Comparison of ENCODE assay signal across 9 mouse cellular contexts in the genomic region with DNA sequence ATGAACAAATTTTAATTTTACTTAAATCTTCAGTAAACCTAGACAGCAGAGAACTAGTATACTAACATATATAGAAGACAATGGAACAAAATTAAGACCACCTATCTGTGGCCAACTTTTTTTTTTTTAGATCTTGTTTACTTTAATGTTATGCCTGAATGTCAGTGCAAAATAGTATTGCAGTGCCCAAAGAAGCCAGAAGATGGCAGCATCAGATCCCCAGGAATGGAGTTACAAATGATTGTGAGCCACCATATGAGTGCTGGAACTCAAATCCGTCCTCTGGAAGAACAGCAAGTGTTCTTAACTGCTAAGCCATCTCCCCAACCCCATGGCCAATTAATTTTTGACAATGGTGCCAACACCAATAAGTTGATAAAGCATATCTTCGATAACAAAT. TPM values are rescaled to one million over a fixed set of nuclear protein-coding genes. Genes with fewer than 3 reads are reported as not detected.
A peak's percentile ranks its signal among the peaks of the same experiment; 100 is the strongest.
DNase-seq lines count a peak whose midpoint lies in the region; ATAC-seq and TF ChIP-seq lines count a peak whose summit lies in the region.
"Had no signal": no experiment of that assay in that cellular context is flagged by ENCODE, and none has a peak within 500 bp of the region (broad histone marks: within the 10 kb centered on the region; RNA-seq: fewer than 3 reads in every experiment).

No protein-coding gene starts in this region.

- H3K27me3 ChIP-seq in midbrain, embryonic 10.5 days (ENCODE audit: low read depth, poor library complexity, severe bottlenecking) = peaks cover 3% of the 10 kb centered on the region; the same call in 1 of the 2 replicates
- H3K27me3 ChIP-seq in midbrain, embryonic 13.5 days = peaks cover 3% of the 10 kb centered on the region; the same call in 1 of the 2 replicates
- H3K27me3 ChIP-seq in lung, embryonic 14.5 days (ENCODE audit: insufficient read depth, low read length) = no peaks in the 10 kb centered on the region
- H3K27me3 ChIP-seq: lung, embryonic 15.5 days had no signal

- H3K4me3 ChIP-seq in midbrain, embryonic 10.5 days = no peak overlapping the region
- H3K4me3 ChIP-seq in midbrain, embryonic 13.5 days (replicated peaks) = no peak overlapping the region
- no peak overlapping the region for H3K4me3 ChIP-seq in lung, embryonic 14.5 days (ENCODE audit: low read depth, low read length)
- H3K4me3 ChIP-seq: lung, embryonic 15.5 days had no signal

- peak; percentile 62 for TF ChIP-seq CTCF in lung, embryonic 14.5 days (IDR thresholded peaks at IDR 0.05; ENCODE audit: low read depth)

- ATAC-seq in cerebellum, adult (ENCODE audit: insufficient number of reproducible peaks, low FRiP score, low TSS enrichment) = no peak
- no peak for ATAC-seq in midbrain, embryonic 13.5 days
- no peak for ATAC-seq in lung, embryonic 14.5 days (ENCODE audit: insufficient read depth)

- peak; percentile 17 for DNase-seq in cerebellum, adult 11 months
- DNase-seq in midbrain, embryonic 10.5 days (ENCODE audit: low spot score) = peak; percentile 21
- peak; percentile 22 to 61 for DNase-seq in adrenal gland, postnatal 36 days
- DNase-seq in gastrocnemius, postnatal 14 days = peak; percentile 12
- DNase-seq in lung, embryonic 14.5 days = peak; percentile 76
- peak; percentile 26 to 32 for DNase-seq in thymus, postnatal 36 days

- no peak overlapping the region for H3K4me2 ChIP-seq in midbrain, embryonic 13.5 days (replicated peaks)
- H3K4me2 ChIP-seq in lung, embryonic 14.5 days = no peak overlapping the region
- H3K4me2 ChIP-seq: lung, embryonic 15.5 days had no signal

- no peaks in the 10 kb centered on the region for H3K36me3 ChIP-seq in midbrain, embryonic 10.5 days
- H3K36me3 ChIP-seq in midbrain, embryonic 13.5 days = no peaks in the 10 kb centered on the region
- H3K36me3 ChIP-seq in lung, embryonic 14.5 days (ENCODE audit: insufficient read depth) = no peaks in the 10 kb centered on the region
- H3K36me3 ChIP-seq: lung, embryonic 15.5 days had no signal

- H3K9me3 ChIP-seq in midbrain, embryonic 10.5 days (replicated peaks) = no peaks in the 10 kb centered on the region
- no peaks in the 10 kb centered on the region for H3K9me3 ChIP-seq in midbrain, embryonic 13.5 days
- H3K9me3 ChIP-seq in lung, embryonic 14.5 days (ENCODE audit: low read depth, low read length) = no peaks in the 10 kb centered on the region
- H3K9me3 ChIP-seq: lung, embryonic 15.5 days had no signal

- no peak overlapping the region for H3K9ac ChIP-seq in midbrain, embryonic 13.5 days (replicated peaks)
- no peak overlapping the region for H3K9ac ChIP-seq in lung, embryonic 14.5 days
- H3K9ac ChIP-seq: lung, embryonic 15.5 days had no signal

- H3K4me1 ChIP-seq in midbrain, embryonic 10.5 days = no peaks in the 10 kb centered on the region
- no peaks in the 10 kb centered on the region for H3K4me1 ChIP-seq in midbrain, embryonic 13.5 days (replicated peaks)
- H3K4me1 ChIP-seq in lung, embryonic 14.5 days (ENCODE audit: insufficient read depth) = no peaks in the 10 kb centered on the region
- H3K4me1 ChIP-seq: lung, embryonic 15.5 days had no signal

- intact Hi-C loops in gastrocnemius, postnatal 14 days (cut with DNase I; ENCODE audit: low total_unique reads) = loop anchor here (5.0 kb wide), 1 partner anchor 78 kb away; no protein-coding TSS in a partner anchor

- no peak overlapping the region for H3K27ac ChIP-seq in midbrain, embryonic 10.5 days (replicated peaks)
- no peak overlapping the region for H3K27ac ChIP-seq in midbrain, embryonic 13.5 days
- H3K27ac ChIP-seq in lung, embryonic 14.5 days (ENCODE audit: low read depth) = no peak overlapping the region
- H3K27ac ChIP-seq: lung, embryonic 15.5 days had no signal

- WGBS in midbrain, embryonic 10.5 days = 46% methylated on average over 2 of the region's 2 CpGs
- 47% methylated on average over 2 of the region's 2 CpGs for WGBS in midbrain, embryonic 13.5 days
- WGBS in lung, embryonic 14.5 days = 34% methylated on average over 2 of the region's 2 CpGs

RNA-seq across cellular contexts. Expression of gene Rbbp7, which starts 40.6 kb away (rescaled TPM):
- polyA plus RNA-seq in midbrain, embryonic 10.5 days (2016; fragmentation: Nextera tagmentation; extraction: Ambion mirVana) = 384 and 412 TPM in 2 replicates
- polyA plus RNA-seq in midbrain, embryonic 13.5 days (2015; fragmentation: Nextera tagmentation; extraction: Ambion mirVana) = 210 and 217 TPM in 2 replicates
- total RNA-seq in adrenal gland, postnatal 36 days (2021) = 100 to 1,000 TPM; 169 to 183 TPM
- 100 to 1,000 TPM; 112 to 125 TPM for total RNA-seq in gastrocnemius, postnatal 14 days (2021)
- 544 and 552 TPM in 2 replicates for polyA plus RNA-seq in lung, embryonic 14.5 days (2014; fragmentation: Nextera tagmentation; extraction: Ambion mirVana)

Comparison
In these comparisons a context has a peak if more than half of its experiments do, and no peak if none do; other contexts are left out.
1. DNase-seq: peak in every context shown above with its lines; median percentile 76 in lung, embryonic 14.5 days; 42 in adrenal gland, postnatal 36 days; 29 in thymus, postnatal 36 days; 21 in midbrain, embryonic 10.5 days; 17 in cerebellum, adult 11 months; 12 in gastrocnemius, postnatal 14 days.